Mouse (Mus musculus) stomach, postnatal 0 days (tissue): ENCODE results near the gene Lrrc46.

Experiments used
- CTCF ChIP-seq: IDR thresholded peaks from 2 replicates; pipeline ENCODE4 v1.5.1; 2016; ENCODE audit warnings: antibody characterized with exemption, low read depth, mild to moderate bottlenecking, moderate library complexity
- EP300 ChIP-seq: optimal IDR thresholded peaks from 2 replicates; pipeline ENCODE3; 2016; ENCODE audit warnings: antibody characterized with exemption

DNA sequence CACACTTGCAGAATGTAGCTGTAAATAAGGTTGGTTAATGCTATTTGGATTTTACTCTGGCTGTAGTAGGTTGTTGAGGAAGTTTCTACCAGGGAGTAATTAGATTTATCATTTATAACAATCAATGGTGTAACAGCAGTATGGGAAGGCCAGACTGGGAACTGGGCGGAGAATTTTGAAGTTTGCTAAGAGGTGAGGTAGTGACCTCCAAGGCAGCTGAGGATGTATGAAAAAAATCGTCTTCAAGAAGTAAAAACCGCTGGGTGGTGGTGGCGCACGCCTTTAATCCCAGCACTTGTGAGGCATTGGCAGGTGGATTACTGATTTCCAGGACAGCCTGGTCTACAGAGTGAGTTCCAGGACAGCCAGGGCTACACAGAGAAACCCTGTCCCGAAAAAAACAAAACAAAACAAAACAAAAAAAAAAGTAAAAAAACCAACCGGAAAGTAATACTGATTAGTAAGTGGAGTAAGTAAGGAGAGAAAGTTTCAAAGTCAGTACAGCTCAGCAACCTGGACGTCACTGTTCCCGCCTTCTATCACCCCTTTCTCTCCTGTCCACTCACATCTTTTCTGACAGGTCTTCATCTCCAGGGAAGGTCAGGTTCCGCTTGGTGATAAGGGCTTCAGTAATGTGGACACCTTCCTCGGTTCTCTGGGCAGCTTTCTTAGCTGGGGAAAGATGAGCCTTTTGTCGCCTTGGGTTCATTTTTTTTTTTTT lies 746 bp downstream of the Lrrc46 start:
- no peak for TF ChIP-seq CTCF
- TF ChIP-seq EP300: no peak
